In the genomic region with DNA sequence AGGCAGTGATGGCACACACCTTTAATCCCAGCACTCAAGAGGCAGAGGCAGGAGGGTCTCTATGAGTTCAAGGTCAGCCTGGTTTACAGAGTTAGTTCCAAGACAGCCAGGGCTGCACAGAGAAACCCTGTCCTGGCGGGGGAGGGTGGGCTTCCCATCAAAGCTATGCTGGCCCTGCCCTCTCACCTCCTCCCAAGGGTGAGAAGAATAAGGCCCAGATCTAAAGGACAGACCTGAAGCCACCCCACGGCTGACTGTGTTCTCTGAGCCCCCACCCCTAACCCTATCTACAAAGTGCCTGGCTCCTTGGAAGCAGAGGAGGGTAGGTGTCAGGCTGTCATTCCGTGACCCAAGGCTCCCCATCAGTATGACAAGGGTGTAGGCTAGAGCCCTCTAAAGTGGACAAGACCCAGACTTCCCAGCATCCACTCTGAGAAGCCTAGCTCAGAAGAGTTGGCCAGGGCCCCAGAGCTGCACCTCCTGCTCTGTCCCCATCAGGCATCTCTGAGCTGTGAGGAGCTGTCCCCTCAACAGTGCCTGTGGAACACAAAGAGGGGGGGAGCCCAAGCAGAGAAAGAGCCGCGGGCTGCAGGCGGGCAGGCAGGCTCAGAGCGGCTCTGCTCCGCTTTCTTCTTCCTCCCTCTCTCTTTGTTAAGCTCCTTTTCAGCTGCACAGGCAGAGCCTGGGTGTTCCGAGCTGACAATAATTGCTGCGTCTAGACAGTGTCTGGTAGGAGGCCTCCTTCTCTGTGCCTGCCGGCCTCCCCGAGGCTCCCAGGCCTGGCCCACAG, we compare ENCODE assay signal across 9 mouse cellular contexts.
DNase-seq lines count a peak whose midpoint lies in the region; ATAC-seq and TF ChIP-seq lines count a peak whose summit lies in the region.
"Had no signal": no experiment of that assay in that cellular context is flagged by ENCODE, and none has a peak within 500 bp of the region (broad histone marks: within the 10 kb centered on the region; RNA-seq: fewer than 3 reads in every experiment).

No protein-coding gene starts in this region.

- peak overlapping the region; percentile 43 for H3K9ac ChIP-seq in lung, embryonic 14.5 days
- peak overlapping the region; percentile 62 for H3K9ac ChIP-seq in forebrain, embryonic 16.5 days (replicated peaks; ENCODE audit: low read depth, low read length)
- peak overlapping the region; percentile 21 for H3K9ac ChIP-seq in intestine, embryonic 15.5 days
- H3K9ac ChIP-seq: liver, embryonic 14.5 days had no signal

- no peaks in the 10 kb centered on the region for H3K27me3 ChIP-seq in lung, embryonic 14.5 days (ENCODE audit: insufficient read depth, low read length)
- H3K27me3 ChIP-seq in cerebellum, adult 2 months (ENCODE audit: control insufficient read depth, insufficient read depth, low read length), result no peaks in the 10 kb centered on the region
- no peaks in the 10 kb centered on the region for H3K27me3 ChIP-seq in forebrain, embryonic 16.5 days (replicated peaks; ENCODE audit: control insufficient read depth, insufficient read depth, low read length)
- no peaks in the 10 kb centered on the region for H3K27me3 ChIP-seq in intestine, embryonic 15.5 days (replicated peaks)

- peak; percentile 25; the same call in 1 of the 2 replicates for ATAC-seq in lung, embryonic 14.5 days (ENCODE audit: insufficient read depth)
- peak; percentile 77 for ATAC-seq in forebrain, embryonic 16.5 days
- ATAC-seq in intestine, embryonic 15.5 days, result no peak
- no peak for ATAC-seq in erythroblast, adult 5-6 weeks (replicated peaks; ENCODE audit: low FRiP score, poor library complexity, severe bottlenecking)

- 18% methylated on average over 12 of the region's 12 CpGs for WGBS in lung, embryonic 14.5 days
- 58% methylated on average over 12 of the region's 12 CpGs for WGBS in lung, adult 2 months
- WGBS in cerebellum, adult 2 months, result 40% methylated on average over 12 of the region's 12 CpGs
- WGBS in forebrain, embryonic 16.5 days, result 6% methylated on average over 12 of the region's 12 CpGs
- 30% methylated on average over 12 of the region's 12 CpGs for WGBS in intestine, embryonic 15.5 days

- peak overlapping the region; percentile 100 for H3K27ac ChIP-seq in lung, embryonic 14.5 days (ENCODE audit: low read depth)
- peak overlapping the region; percentile 70 for H3K27ac ChIP-seq in cerebellum, adult 2 months (ENCODE audit: insufficient read depth, low read length)
- peak overlapping the region; percentile 100 for H3K27ac ChIP-seq in forebrain, embryonic 16.5 days (ENCODE audit: low read length)
- peak overlapping the region; percentile 98 for H3K27ac ChIP-seq in intestine, embryonic 15.5 days
- H3K27ac ChIP-seq: liver, embryonic 14.5 days had no signal

- no peak overlapping the region; the same call in 1 of the 2 replicates for H3K4me2 ChIP-seq in lung, embryonic 14.5 days
- H3K4me2 ChIP-seq in forebrain, embryonic 16.5 days (ENCODE audit: low read length), result no peak overlapping the region; the same call in 1 of the 2 replicates
- peak overlapping the region; percentile 20 for H3K4me2 ChIP-seq in intestine, embryonic 15.5 days (replicated peaks)

- H3K4me1 ChIP-seq in lung, embryonic 14.5 days (ENCODE audit: insufficient read depth), result peaks cover 79% of the 10 kb centered on the region
- H3K4me1 ChIP-seq in lung, adult 2 months (ENCODE audit: control insufficient read depth, insufficient read depth, low read length), result peaks cover 28% of the 10 kb centered on the region
- H3K4me1 ChIP-seq in cerebellum, adult 2 months (ENCODE audit: control insufficient read depth, insufficient read depth, low read length), result peaks cover 68% of the 10 kb centered on the region
- H3K4me1 ChIP-seq in forebrain, embryonic 16.5 days (replicated peaks; ENCODE audit: control insufficient read depth, insufficient read depth, low read length), result peaks cover 91% of the 10 kb centered on the region
- H3K4me1 ChIP-seq in intestine, embryonic 15.5 days (replicated peaks), result peaks cover 80% of the 10 kb centered on the region

- no peak for TF ChIP-seq CTCF in lung, embryonic 14.5 days (IDR thresholded peaks at IDR 0.05; ENCODE audit: low read depth)
- no peak for TF ChIP-seq CTCF in lung, adult 2 months (IDR thresholded peaks at IDR 0.05; ENCODE audit: insufficient read depth, low read length)
- TF ChIP-seq CTCF in cerebellum, adult 2 months (IDR thresholded peaks at IDR 0.05; ENCODE audit: borderline replicate concordance, insufficient read depth, low read depth, low read length), result no peak

- TF ChIP-seq POLR2A in lung, adult 2 months (IDR thresholded peaks at IDR 0.05; ENCODE audit: borderline replicate concordance, extremely low read depth, low read depth, low read length), result no peak
- TF ChIP-seq POLR2A in cerebellum, adult 2 months (IDR thresholded peaks at IDR 0.05; ENCODE audit: borderline replicate concordance, insufficient read depth, low read length), result no peak

- peak; percentile 77 for DNase-seq in lung, embryonic 14.5 days
- DNase-seq in lung, adult 2 months, result no peak
- peak; percentile 71 to 72 for DNase-seq in cerebellum, adult 2 months
- DNase-seq in lung, postnatal 4 days, result peak; percentile 52 to 79
- no peak for DNase-seq in B cell, adult 2 months

- H3K9me3 ChIP-seq in lung, embryonic 14.5 days (ENCODE audit: low read depth, low read length), result no peaks in the 10 kb centered on the region
- no peaks in the 10 kb centered on the region for H3K9me3 ChIP-seq in forebrain, embryonic 16.5 days (ENCODE audit: control insufficient read depth, low read length)
- H3K9me3 ChIP-seq in intestine, embryonic 15.5 days, result no peaks in the 10 kb centered on the region

- H3K36me3 ChIP-seq in lung, embryonic 14.5 days (ENCODE audit: insufficient read depth), result no peaks in the 10 kb centered on the region
- no peaks in the 10 kb centered on the region for H3K36me3 ChIP-seq in forebrain, embryonic 16.5 days (ENCODE audit: control insufficient read depth, insufficient read depth)
- no peaks in the 10 kb centered on the region for H3K36me3 ChIP-seq in intestine, embryonic 15.5 days

- H3K4me3 ChIP-seq in lung, embryonic 14.5 days (ENCODE audit: low read depth, low read length), result no peak overlapping the region
- H3K4me3 ChIP-seq in lung, adult 2 months (replicated peaks; ENCODE audit: extremely low read depth, low read depth, low read length), result no peak overlapping the region
- H3K4me3 ChIP-seq in cerebellum, adult 2 months (replicated peaks; ENCODE audit: insufficient read depth, low read depth, low read length), result no peak overlapping the region
- no peak overlapping the region for H3K4me3 ChIP-seq in forebrain, embryonic 16.5 days (replicated peaks; ENCODE audit: low read length)
- no peak overlapping the region for H3K4me3 ChIP-seq in intestine, embryonic 15.5 days (replicated peaks)

Comparison
In these comparisons a context has a peak if more than half of its experiments do, and no peak if none do; other contexts are left out.
1. DNase-seq: peak in lung, embryonic 14.5 days (single experiment), cerebellum, adult 2 months (2 of 2) and lung, postnatal 4 days (2 of 2); none in lung, adult 2 months (single experiment) and B cell, adult 2 months (0 of 2).
2. ATAC-seq: peak in lung, embryonic 14.5 days (single experiment) and forebrain, embryonic 16.5 days (single experiment); none in intestine, embryonic 15.5 days (single experiment) and erythroblast, adult 5-6 weeks (single experiment).
3. Peak in every context shown above with its lines, with median percentiles within 50 percentile points of each other: H3K27ac ChIP-seq and H3K9ac ChIP-seq.